Mouse (Mus musculus) liver, embryonic 14.5 days (tissue): Measurements from ENCODE around the gene Gm21987. TPM values are rescaled to one million over a fixed set of nuclear protein-coding genes. Genes with fewer than 3 reads are reported as not detected.

Experiments
- ATAC-seq: fragments of 200-750 bp; cut with Nextera tagmentation; 2 replicates; pipeline ENCODE4 v1.8.0; 2017; ENCODE audit warnings: moderate number of reproducible peaks, mild to moderate bottlenecking, moderate library complexity; ENCODE audit not compliant: insufficient read depth
- DNase-seq, 3 experiments: peaks; one replicate each; pipeline ENCODE4 v3.0.0-alpha.2; 2012 to 2013; ENCODE audit warnings: low read depth in 3 of 3, low spot score in 3 of 3
- H3K27ac ChIP-seq: fragments of 300-500 bp; sonication (generic); 2 replicates; pipeline ENCODE4 v1.5.1; 2014; ENCODE audit warnings: moderate library complexity, mild to moderate bottlenecking, control low read depth, inconsistent platforms
- H3K27me3 ChIP-seq: fragments of 300-500 bp; sonication (generic); 2 replicates; pipeline ENCODE4 v1.6.1; 2014; ENCODE audit warnings: mild to moderate bottlenecking, low read length, moderate library complexity; ENCODE audit not compliant: control insufficient read depth, insufficient read depth
- H3K36me3 ChIP-seq: fragments of 300-500 bp; sonication (generic); replicated peaks from 2 replicates; pipeline ENCODE4 v1.6.1; 2014; ENCODE audit warnings: low read depth; ENCODE audit not compliant: control insufficient read depth, insufficient read depth
- H3K4me1 ChIP-seq, 2 experiments: fragments of 200-500 bp in 1 of 2; fragments of 300-500 bp in 1 of 2; sonication (generic) in 1 of 2; replicated peaks; 2 replicates each; pipeline ENCODE4 v1.6.1; 2012 to 2014; ENCODE audit warnings: antibody characterized with exemption in 1 of 2, inconsistent platforms in 1 of 2, low read length in 1 of 2; ENCODE audit not compliant: control insufficient read depth in 2 of 2, insufficient read depth in 2 of 2
- H3K4me2 ChIP-seq: fragments of 300-500 bp; sonication (generic); 2 replicates; pipeline ENCODE4 v1.6.1; 2014; ENCODE audit warnings: low read depth, mild to moderate bottlenecking, control low read depth, moderate library complexity
- H3K4me3 ChIP-seq, 2 experiments: fragments of 200-500 bp in 1 of 2; fragments of 300-500 bp in 1 of 2; sonication (generic) in 1 of 2; 2 replicates each; pipeline ENCODE4 v1.5.1; 2012 to 2014; ENCODE audit warnings: low read depth in 2 of 2, low read length in 2 of 2, mild to moderate bottlenecking in 2 of 2, control low read depth in 1 of 2, inconsistent platforms in 1 of 2, moderate library complexity in 1 of 2; ENCODE audit not compliant: insufficient read depth in 1 of 2
- H3K9ac ChIP-seq: fragments of 300-500 bp; sonication (generic); replicated peaks from 2 replicates; pipeline ENCODE4 v1.6.1; 2014; ENCODE audit warnings: mild to moderate bottlenecking, control low read depth, moderate library complexity
- H3K9me3 ChIP-seq: fragments of 300-500 bp; sonication (generic); 2 replicates; pipeline ENCODE4 v1.6.1; 2016; ENCODE audit warnings: low read length, mixed read lengths; ENCODE audit not compliant: control insufficient read depth
- CTCF ChIP-seq: IDR thresholded peaks from 2 replicates; pipeline ENCODE4 v1.5.1; 2016; ENCODE audit warnings: antibody characterized with exemption, low read depth, control low read depth
- EP300 ChIP-seq: IDR thresholded peaks from 2 replicates; pipeline ENCODE4 v1.6.1; 2016; ENCODE audit warnings: antibody characterized with exemption, low read depth
- WGBS: fragments of 180-500 bp; shearing (Covaris S2); extraction: QIAGEN DNeasy Blood & Tissue Kit; methylation state at CpG from one replicate; pipeline ENCODE4 v1.1.7; 2014; ENCODE audit not compliant: insufficient replicate concordance; 5-methylcytosine and 5-hydroxymethylcytosine counted together
- polyA plus RNA-seq, 2 experiments: library from polyadenylated mRNA; depleted of rRNA in 1 of 2; stranded (reverse) in 1 of 2; unstranded in 1 of 2; fragments of >200 nt; fragmentation: Nextera tagmentation in 1 of 2; extraction: Ambion mirVana in 1 of 2; gene quantifications; 2 replicates each; pipeline versions ENCODE4 v1.2.1 to v1.2.3; 2012 to 2014

The Gm21987 gene
- polyA plus RNA-seq, 2 experiments = not detected

DNA sequence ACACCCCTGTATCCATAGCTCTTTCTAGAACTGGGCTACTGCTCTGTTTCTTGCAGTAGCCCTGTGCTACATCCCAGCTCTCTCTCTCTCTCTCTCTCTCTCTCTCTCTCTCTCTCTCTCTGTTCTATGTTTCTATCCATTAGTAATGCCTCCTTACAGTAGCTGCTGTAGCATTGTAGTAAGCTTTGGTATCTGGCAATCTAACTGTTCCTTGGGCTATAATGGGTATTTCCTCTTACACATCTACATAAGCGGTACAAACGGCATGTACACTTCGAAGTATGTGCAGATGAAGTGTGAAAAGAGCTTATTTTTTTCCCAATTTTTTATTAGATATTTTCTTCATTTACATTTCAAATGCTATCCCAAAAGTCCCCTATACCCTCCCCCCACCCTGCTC is 33.1 kb downstream of the Gm21987 start:
- Histone ChIP-seq H3K36me3 (peaks cover 19% of the 10 kb centered on the region), H3K9me3 (no peaks in the 10 kb centered on the region), H3K4me3 (no peak overlapping the region), H3K9ac (no peak overlapping the region), H3K27me3 (no peaks in the 10 kb centered on the region), H3K27ac (no peak overlapping the region), H3K4me1 (peaks cover 37 to 50% of the 10 kb centered on the region in 2 experiments), H3K4me2 (no peak overlapping the region)
- WGBS = 72% methylated on average over 3 of the region's 3 CpGs
- DNase-seq = no peak
- TF ChIP-seq CTCF (no peak), EP300 (no peak)
- ATAC-seq = no peak

DNA sequence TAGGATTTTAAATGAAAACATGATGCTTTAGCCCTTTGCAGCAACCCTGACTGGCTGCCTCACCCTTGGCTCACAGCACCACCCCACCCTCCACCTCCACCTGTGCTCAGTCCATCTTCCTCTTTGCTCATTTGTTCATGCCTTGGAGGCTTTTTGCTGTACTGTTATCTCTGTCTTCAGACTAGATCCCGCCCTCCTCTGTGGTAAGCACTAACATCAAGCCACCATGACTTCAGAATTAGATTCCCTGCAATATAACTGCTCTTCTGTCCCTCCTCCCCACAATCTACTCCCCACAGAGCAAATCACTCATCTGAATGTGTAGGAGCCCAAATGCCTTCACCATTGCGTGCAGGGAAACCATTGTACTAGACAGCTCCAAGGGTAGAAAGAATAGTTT is 36.8 kb downstream of the Gm21987 start:
- 28% methylated on average over 2 of the region's 2 CpGs for WGBS
- peaks cover 41 to 53% of the 10 kb centered on the region in 2 experiments for H3K4me1 ChIP-seq
- ATAC-seq = peak; percentile 77

DNA sequence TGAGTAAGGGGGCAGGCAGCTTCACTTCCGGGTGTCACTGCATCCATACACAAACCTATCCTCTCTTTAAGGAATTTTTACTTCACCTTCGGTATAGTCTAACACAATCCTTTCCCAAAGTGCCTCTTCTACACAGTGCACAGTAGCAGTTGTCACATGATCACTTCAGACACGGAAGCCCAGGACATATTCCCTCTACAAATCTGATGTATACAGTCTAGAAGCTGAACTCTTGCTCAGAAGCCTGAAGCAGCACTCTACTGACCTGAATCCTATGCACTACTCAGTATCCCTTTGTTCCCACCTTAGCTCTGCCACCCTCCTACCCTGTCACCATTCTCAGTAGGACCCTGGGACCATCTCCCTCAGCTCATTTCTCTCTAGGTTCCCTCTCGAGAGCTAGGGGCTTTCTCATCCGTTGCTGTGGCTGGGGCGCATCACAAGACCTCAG is 38.4 kb downstream of the Gm21987 start:
- Histone ChIP-seq H3K9me3 (no peaks in the 10 kb centered on the region), H3K4me2 (no peak overlapping the region), H3K4me1 (peaks cover 38 to 44% of the 10 kb centered on the region in 2 experiments), H3K4me3 (no peak overlapping the region), H3K27me3 (no peaks in the 10 kb centered on the region), H3K36me3 (no peaks in the 10 kb centered on the region), H3K27ac (0 out of 2 replicates have a peak overlapping the region, but pooled peaks have one; percentile 44), H3K9ac (no peak overlapping the region)
- no peak for TF ChIP-seq EP300
- no peak for TF ChIP-seq CTCF
- WGBS = 75% methylated on average over 6 of the region's 6 CpGs
- ATAC-seq (no peak), DNase-seq (no peak)

More for the DNA sequence above, 36.8 kb downstream of the Gm21987 start:
- H3K9ac ChIP-seq = no peak overlapping the region
- no peak overlapping the region for H3K4me3 ChIP-seq
- no peaks in the 10 kb centered on the region for H3K27me3 ChIP-seq
- DNase-seq = no peak
- peak overlapping the region; percentile 20; the same call in 1 of the 2 replicates for H3K4me2 ChIP-seq
- H3K27ac ChIP-seq = peak overlapping the region; percentile 63
- H3K9me3 ChIP-seq = no peaks in the 10 kb centered on the region
- H3K36me3 ChIP-seq = peaks cover 2% of the 10 kb centered on the region
- TF ChIP-seq CTCF (no peak), EP300 (peak; percentile 63)

DNA sequence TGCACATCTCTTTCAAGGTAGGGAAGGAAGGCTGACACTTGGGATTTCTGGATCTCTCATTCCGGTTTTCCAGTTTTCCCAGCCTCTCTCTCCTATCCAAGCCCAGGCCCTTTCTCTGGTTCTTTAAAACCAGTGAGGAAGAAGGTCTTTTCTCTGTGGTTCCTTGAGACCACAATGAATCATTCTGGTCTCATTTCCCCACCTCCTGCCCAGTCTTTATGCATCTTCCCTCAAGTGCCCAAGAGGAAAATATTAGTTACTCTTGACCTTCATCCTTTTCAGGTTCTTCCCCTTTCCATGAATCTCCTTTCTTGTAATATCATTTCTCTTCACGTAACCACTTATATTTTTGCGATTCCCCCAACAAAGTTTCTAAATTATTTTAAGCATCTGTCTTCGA is 38.9 kb downstream of the Gm21987 start:
- Histone ChIP-seq H3K9me3 (no peaks in the 10 kb centered on the region), H3K4me1 (peaks cover 38 to 44% of the 10 kb centered on the region in 2 experiments), H3K4me3 (no peak overlapping the region), H3K4me2 (no peak overlapping the region), H3K9ac (no peak overlapping the region), H3K36me3 (no peaks in the 10 kb centered on the region), H3K27ac (no peak overlapping the region), H3K27me3 (no peaks in the 10 kb centered on the region)
- no peak for DNase-seq
- TF ChIP-seq EP300 (no peak), CTCF (no peak)
- 82% methylated on average over 4 of the region's 4 CpGs for whole genome bisulfite sequencing
- ATAC-seq = no peak

DNA sequence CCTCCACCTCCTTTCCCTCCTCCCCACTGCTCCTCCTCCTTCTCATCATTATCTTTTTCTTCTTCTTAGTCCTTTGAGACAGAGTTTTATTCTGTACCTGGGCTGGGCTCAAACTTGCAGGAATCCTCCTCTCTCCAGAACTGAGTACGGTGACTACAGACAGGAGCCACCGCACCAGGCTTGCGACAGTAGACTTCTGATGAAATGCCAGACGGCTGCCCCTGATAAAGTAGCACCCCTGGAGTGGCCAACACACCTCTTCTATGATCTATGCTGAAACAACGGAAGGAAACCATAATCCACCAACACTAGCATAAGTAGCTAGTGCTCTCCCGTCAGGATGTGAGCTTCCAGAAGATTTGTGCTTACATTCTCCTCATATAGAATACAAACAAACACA is 40.5 kb downstream of the Gm21987 start:
- H3K4me2 ChIP-seq = peak overlapping the region; percentile 31
- TF ChIP-seq EP300 (peak; percentile 57), CTCF (no peak)
- H3K9ac ChIP-seq = peak overlapping the region; percentile 37
- ATAC-seq (peak; percentile 67), DNase-seq (no peak)
- no peak overlapping the region for H3K4me3 ChIP-seq
- H3K27me3 ChIP-seq = no peaks in the 10 kb centered on the region
- peak overlapping the region; percentile 50 for H3K27ac ChIP-seq
- 24% methylated on average over 6 of the region's 6 CpGs for WGBS
- H3K9me3 ChIP-seq = no peaks in the 10 kb centered on the region
- peaks cover 38 to 44% of the 10 kb centered on the region in 2 experiments for H3K4me1 ChIP-seq
- H3K36me3 ChIP-seq = no peaks in the 10 kb centered on the region
